Mouse (Mus musculus) liver, embryonic 14.5 days (tissue): ENCODE measurements around the gene Spon1. TPM values are rescaled to one million over a fixed set of nuclear protein-coding genes. Genes with fewer than 3 reads are reported as not detected.

Experiments
- ATAC-seq: fragments of 200-750 bp; cut with Nextera tagmentation; 2 replicates; pipeline ENCODE4 v1.8.0; 2017; ENCODE audit warnings: moderate number of reproducible peaks, mild to moderate bottlenecking, moderate library complexity; ENCODE audit not compliant: insufficient read depth
- DNase-seq, 3 experiments: peaks; one replicate each; pipeline ENCODE4 v3.0.0-alpha.2; 2012 to 2013; ENCODE audit warnings: low read depth in 3 of 3, low spot score in 3 of 3
- H3K27ac ChIP-seq: fragments of 300-500 bp; sonication (generic); 2 replicates; pipeline ENCODE4 v1.5.1; 2014; ENCODE audit warnings: moderate library complexity, mild to moderate bottlenecking, control low read depth, inconsistent platforms
- H3K27me3 ChIP-seq: fragments of 300-500 bp; sonication (generic); 2 replicates; pipeline ENCODE4 v1.6.1; 2014; ENCODE audit warnings: mild to moderate bottlenecking, low read length, moderate library complexity; ENCODE audit not compliant: control insufficient read depth, insufficient read depth
- H3K36me3 ChIP-seq: fragments of 300-500 bp; sonication (generic); replicated peaks from 2 replicates; pipeline ENCODE4 v1.6.1; 2014; ENCODE audit warnings: low read depth; ENCODE audit not compliant: control insufficient read depth, insufficient read depth
- H3K4me1 ChIP-seq, 2 experiments: fragments of 200-500 bp in 1 of 2; fragments of 300-500 bp in 1 of 2; sonication (generic) in 1 of 2; replicated peaks; 2 replicates each; pipeline ENCODE4 v1.6.1; 2012 to 2014; ENCODE audit warnings: antibody characterized with exemption in 1 of 2, inconsistent platforms in 1 of 2, low read length in 1 of 2; ENCODE audit not compliant: control insufficient read depth in 2 of 2, insufficient read depth in 2 of 2
- H3K4me2 ChIP-seq: fragments of 300-500 bp; sonication (generic); 2 replicates; pipeline ENCODE4 v1.6.1; 2014; ENCODE audit warnings: low read depth, mild to moderate bottlenecking, control low read depth, moderate library complexity
- H3K4me3 ChIP-seq, 2 experiments: fragments of 200-500 bp in 1 of 2; fragments of 300-500 bp in 1 of 2; sonication (generic) in 1 of 2; 2 replicates each; pipeline ENCODE4 v1.5.1; 2012 to 2014; ENCODE audit warnings: low read depth in 2 of 2, low read length in 2 of 2, mild to moderate bottlenecking in 2 of 2, control low read depth in 1 of 2, inconsistent platforms in 1 of 2, moderate library complexity in 1 of 2; ENCODE audit not compliant: insufficient read depth in 1 of 2
- H3K9ac ChIP-seq: fragments of 300-500 bp; sonication (generic); replicated peaks from 2 replicates; pipeline ENCODE4 v1.6.1; 2014; ENCODE audit warnings: mild to moderate bottlenecking, control low read depth, moderate library complexity
- H3K9me3 ChIP-seq: fragments of 300-500 bp; sonication (generic); 2 replicates; pipeline ENCODE4 v1.6.1; 2016; ENCODE audit warnings: low read length, mixed read lengths; ENCODE audit not compliant: control insufficient read depth
- CTCF ChIP-seq: IDR thresholded peaks from 2 replicates; pipeline ENCODE4 v1.5.1; 2016; ENCODE audit warnings: antibody characterized with exemption, low read depth, control low read depth
- EP300 ChIP-seq: IDR thresholded peaks from 2 replicates; pipeline ENCODE4 v1.6.1; 2016; ENCODE audit warnings: antibody characterized with exemption, low read depth
- WGBS: fragments of 180-500 bp; shearing (Covaris S2); extraction: QIAGEN DNeasy Blood & Tissue Kit; methylation state at CpG from one replicate; pipeline ENCODE4 v1.1.7; 2014; ENCODE audit not compliant: insufficient replicate concordance; 5-methylcytosine and 5-hydroxymethylcytosine counted together
- polyA plus RNA-seq, 2 experiments: library from polyadenylated mRNA; depleted of rRNA in 1 of 2; stranded (reverse) in 1 of 2; unstranded in 1 of 2; fragments of >200 nt; fragmentation: Nextera tagmentation in 1 of 2; extraction: Ambion mirVana in 1 of 2; gene quantifications; 2 replicates each; pipeline versions ENCODE4 v1.2.1 to v1.2.3; 2012 to 2014

Gene Spon1
- polyA plus RNA-seq, 2 experiments = 0.36 to 0.39 TPM

GRCm38 (mm10) chr7:113774906-113775305 is 9.1 kb downstream of the Spon1 start:
- Histone ChIP-seq H3K36me3 (no peaks in the 10 kb centered on the region), H3K4me3 (no peak overlapping the region), H3K4me1 (no peaks in the 10 kb centered on the region), H3K27me3 (no peaks in the 10 kb centered on the region), H3K27ac (no peak overlapping the region), H3K4me2 (no peak overlapping the region), H3K9ac (no peak overlapping the region), H3K9me3 (no peaks in the 10 kb centered on the region)
- WGBS = 50% methylated on average over 3 of the region's 3 CpGs
- no peak for TF ChIP-seq EP300
- TF ChIP-seq CTCF = no peak
- ATAC-seq = no peak
- no peak for DNase-seq

GRCm38 (mm10) chr7:113778546-113778945 is 12.7 kb downstream of the Spon1 start:
- H3K9ac ChIP-seq = no peak overlapping the region
- WGBS = 73% methylated on average over 6 of the region's 6 CpGs
- no peak overlapping the region for H3K27ac ChIP-seq
- no peak for ATAC-seq
- TF ChIP-seq CTCF (no peak), EP300 (no peak)
- H3K36me3 ChIP-seq = no peaks in the 10 kb centered on the region
- H3K4me2 ChIP-seq = no peak overlapping the region
- H3K27me3 ChIP-seq = no peaks in the 10 kb centered on the region
- H3K9me3 ChIP-seq = no peaks in the 10 kb centered on the region
- no peak for DNase-seq
- H3K4me1 ChIP-seq = no peaks in the 10 kb centered on the region
- H3K4me3 ChIP-seq = no peak overlapping the region

- ATAC-seq = no peak
- TF ChIP-seq EP300 (no peak), CTCF (no peak)
- Histone ChIP-seq H3K27me3 (no peaks in the 10 kb centered on the region), H3K27ac (no peak overlapping the region), H3K36me3 (no peaks in the 10 kb centered on the region), H3K4me1 (no peaks in the 10 kb centered on the region), H3K9me3 (no peaks in the 10 kb centered on the region), H3K9ac (no peak overlapping the region), H3K4me3 (no peak overlapping the region), H3K4me2 (no peak overlapping the region)
- DNase-seq = no peak
- WGBS = 37% methylated on average over 5 of the region's 5 CpGs
Observed at GRCm38 (mm10) chr7:113780286-113780685, 14.5 kb downstream of the Spon1 start.

- no peaks in the 10 kb centered on the region for H3K4me1 ChIP-seq
- no peak overlapping the region for H3K4me3 ChIP-seq
- no peak overlapping the region for H3K27ac ChIP-seq
- ATAC-seq (no peak), DNase-seq (no peak)
- no peak overlapping the region for H3K4me2 ChIP-seq
- no peaks in the 10 kb centered on the region for H3K9me3 ChIP-seq
- H3K27me3 ChIP-seq = no peaks in the 10 kb centered on the region
- no peak overlapping the region for H3K9ac ChIP-seq
- no peak for TF ChIP-seq CTCF
- no peak for TF ChIP-seq EP300
- WGBS = 68% methylated on average over 5 of the region's 5 CpGs
- H3K36me3 ChIP-seq = no peaks in the 10 kb centered on the region
Observed at GRCm38 (mm10) chr7:113791991-113792390, 26.2 kb downstream of the Spon1 start.

GRCm38 (mm10) chr7:113792871-113793270 is 27.1 kb downstream of the Spon1 start:
- no peaks in the 10 kb centered on the region for H3K36me3 ChIP-seq
- H3K4me2 ChIP-seq = no peak overlapping the region
- DNase-seq (no peak), ATAC-seq (no peak)
- H3K9me3 ChIP-seq = no peaks in the 10 kb centered on the region
- no peaks in the 10 kb centered on the region for H3K27me3 ChIP-seq
- no peak overlapping the region for H3K4me3 ChIP-seq
- no peak for TF ChIP-seq CTCF
- no peak for TF ChIP-seq EP300
- H3K4me1 ChIP-seq = no peaks in the 10 kb centered on the region
- no peak overlapping the region for H3K9ac ChIP-seq
- H3K27ac ChIP-seq = no peak overlapping the region
- WGBS = 56% methylated on average over 3 of the region's 3 CpGs
